Comparison of ENCODE assay signal across 8 mouse cellular contexts in genomic region chr5:149287148-149288038, GRCm38 (mm10). TPM values are rescaled to one million over a fixed set of nuclear protein-coding genes. Genes with fewer than 3 reads are reported as not detected.
DNase-seq lines count a peak whose midpoint lies in the region; ATAC-seq and TF ChIP-seq lines count a peak whose summit lies in the region.

No protein-coding gene starts in this region.

- H3K4me2 ChIP-seq in heart, embryonic 15.5 days: peak overlapping the region; percentile 69
- peak overlapping the region; percentile 47 for H3K4me2 ChIP-seq in limb, embryonic 11.5 days (ENCODE audit: low read depth, severe bottlenecking)

- H3K4me3 ChIP-seq in heart, embryonic 15.5 days: peak overlapping the region; percentile 39
- peak overlapping the region; percentile 20 for H3K4me3 ChIP-seq in limb, embryonic 11.5 days (ENCODE audit: low read depth, low read length)
- H3K4me3 ChIP-seq in small intestine, adult 2 months (ENCODE audit: low read depth, low read length): peak overlapping the region; percentile 1; the same call in 1 of the 2 replicates

- H3K27ac ChIP-seq in heart, embryonic 15.5 days: no peak overlapping the region
- no peak overlapping the region for H3K27ac ChIP-seq in limb, embryonic 11.5 days (replicated peaks; ENCODE audit: low read depth, low read length)
- H3K27ac ChIP-seq in small intestine, adult 2 months (ENCODE audit: insufficient read depth, low read depth, low read length): no peak overlapping the region

- H3K4me1 ChIP-seq in heart, embryonic 15.5 days (replicated peaks): peaks cover 10% of the 10 kb centered on the region
- peaks cover 3% of the 10 kb centered on the region; the same call in 1 of the 2 replicates for H3K4me1 ChIP-seq in limb, embryonic 11.5 days (ENCODE audit: control insufficient read depth, insufficient read depth, low read length)
- no peaks in the 10 kb centered on the region for H3K4me1 ChIP-seq in small intestine, adult 2 months (ENCODE audit: control insufficient read depth, insufficient read depth, insufficient read length, low read length)

- no peak for TF ChIP-seq CTCF in small intestine, adult 2 months (IDR thresholded peaks at IDR 0.05; ENCODE audit: extremely low read depth, insufficient read length, insufficient replicate concordance, low read depth, low read length)

- DNase-seq in layer of hippocampus, postnatal 25 days (ENCODE audit: extremely low spot score in 1 of 2, low spot score in 1 of 2): peak; percentile 13 to 23
- no peak for DNase-seq in layer of hippocampus, postnatal 14 days (ENCODE audit: low spot score in 2 of 2)
- DNase-seq in cerebellum, adult 9-10 months: peak; percentile 51
- peak; percentile 43 for DNase-seq in limb, embryonic 11.5 days (ENCODE audit: low spot score)
- no peak for DNase-seq in adrenal gland, adult 18-20 months (ENCODE audit: low spot score in 2 of 2)
- no peak for DNase-seq in natural killer cell, adult 2 months (ENCODE audit: low spot score in 2 of 2)

- no peaks in the 10 kb centered on the region for H3K36me3 ChIP-seq in heart, embryonic 15.5 days
- no peaks in the 10 kb centered on the region for H3K36me3 ChIP-seq in limb, embryonic 11.5 days (ENCODE audit: control insufficient read depth, insufficient read depth, low read length)
- no peaks in the 10 kb centered on the region for H3K36me3 ChIP-seq in small intestine, adult 2 months (ENCODE audit: control insufficient read depth, insufficient read depth, low read length)

- peaks cover 3% of the 10 kb centered on the region; the same call in 1 of the 2 replicates for H3K9me3 ChIP-seq in heart, embryonic 15.5 days (replicated peaks)
- no peaks in the 10 kb centered on the region for H3K9me3 ChIP-seq in limb, embryonic 11.5 days (ENCODE audit: control insufficient read depth, low read length)

- whole genome bisulfite sequencing in heart, embryonic 15.5 days: 26% methylated on average over 41 of the region's 41 CpGs
- 22% methylated on average over 41 of the region's 41 CpGs for WGBS in limb, embryonic 11.5 days
- 26% methylated on average over 41 of the region's 41 CpGs for whole genome bisulfite sequencing in small intestine, adult 2 months

- H3K9ac ChIP-seq in heart, embryonic 15.5 days: peak overlapping the region; percentile 29; the same call in 1 of the 2 replicates
- peak overlapping the region; percentile 38; the same call in 1 of the 2 replicates for H3K9ac ChIP-seq in limb, embryonic 11.5 days (ENCODE audit: low read length)

- H3K27me3 ChIP-seq in heart, embryonic 15.5 days: peaks cover 7% of the 10 kb centered on the region; the same call in 1 of the 2 replicates
- H3K27me3 ChIP-seq in limb, embryonic 11.5 days (ENCODE audit: control insufficient read depth, insufficient read depth, low read length): no peaks in the 10 kb centered on the region
- H3K27me3 ChIP-seq in small intestine, adult 2 months (ENCODE audit: control insufficient read depth, insufficient read depth, low read length): no peaks in the 10 kb centered on the region

- TF ChIP-seq POLR2A in small intestine, adult 2 months (IDR thresholded peaks at IDR 0.05; ENCODE audit: low read depth, low read length): no peak

- ATAC-seq in heart, embryonic 15.5 days (replicated peaks; ENCODE audit: insufficient number of reproducible peaks, insufficient read depth, low FRiP score, low read depth): no peak
- no peak for ATAC-seq in limb, embryonic 11.5 days (ENCODE audit: insufficient number of reproducible peaks, low FRiP score, low TSS enrichment, low read depth)

RNA-seq across cellular contexts. Expression of gene Alox5ap, which starts 22.8 kb away (rescaled TPM):
- 10 to 100 TPM in 1 of 2 experiments, 1 to 10 TPM in 1; 9.0 to 10.7 TPM for total RNA-seq in layer of hippocampus, postnatal 25 days (2021)
- 1 to 10 TPM; 7.6 to 7.9 TPM for total RNA-seq in layer of hippocampus, postnatal 14 days (2021)
- polyA plus RNA-seq in heart, embryonic 15.5 days (2015; fragmentation: Nextera tagmentation; extraction: Ambion mirVana): 6.7 and 14.6 TPM in 2 replicates
- polyA plus RNA-seq in limb, embryonic 11.5 days (2014; fragmentation: Nextera tagmentation; extraction: Ambion mirVana): 10.6 and 11.3 TPM in 2 replicates
- polyA plus RNA-seq in small intestine, adult 2 months (2012; rRNA removed): 12.3 and 21.8 TPM in 2 replicates
- total RNA-seq in adrenal gland, adult 18-20 months (2021): 10 to 100 TPM; 22.0 to 26.3 TPM

Comparison
In these comparisons a context has a peak if more than half of its experiments do, and no peak if none do; other contexts are left out.
1. DNase-seq: peak in layer of hippocampus, postnatal 25 days (2 of 2), cerebellum, adult 9-10 months (single experiment) and limb, embryonic 11.5 days (single experiment); none in layer of hippocampus, postnatal 14 days (0 of 2), adrenal gland, adult 18-20 months (0 of 2) and natural killer cell, adult 2 months (0 of 2).
2. Peak in every context shown above with its lines, with median percentiles within 50 percentile points of each other: H3K4me3 ChIP-seq.